Mouse (Mus musculus) myocyte (in vitro differentiated cells): ENCODE measurements around the gene Zfhx3. TPM values are rescaled to one million over a fixed set of nuclear protein-coding genes. Genes with fewer than 3 reads are reported as not detected.

Experiments
- H3K27me3 ChIP-seq: one replicate; pipeline ENCODE4 v1.6.1; 2011; ENCODE audit not compliant: control insufficient read depth, insufficient read depth, insufficient read length
- H3K36me3 ChIP-seq: one replicate; pipeline ENCODE4 v1.6.1; 2011; ENCODE audit not compliant: control insufficient read depth, insufficient read depth
- H3K4me2 ChIP-seq: one replicate; pipeline ENCODE4 v1.6.1; 2011; ENCODE audit warnings: low read depth, control low read depth
- H3K4me3 ChIP-seq: one replicate; pipeline ENCODE4 v1.5.1; 2011; ENCODE audit warnings: mild to moderate bottlenecking, control low read depth, moderate library complexity
- H3K79me2 ChIP-seq: one replicate; pipeline ENCODE4 v1.6.1; 2011; ENCODE audit not compliant: control insufficient read depth, insufficient read depth
- H3ac ChIP-seq: one replicate; pipeline ENCODE4 v1.6.1; 2011; ENCODE audit not compliant: control insufficient read depth, insufficient read length
- CEBPB ChIP-seq: IDR thresholded peaks from 2 replicates; pipeline ENCODE4 v1.6.1; 2011; ENCODE audit warnings: mild to moderate bottlenecking, moderate library complexity; ENCODE audit not compliant: poor library complexity, insufficient read depth, severe bottlenecking
- E2F4 ChIP-seq: IDR thresholded peaks from one replicate; pipeline ENCODE4 v1.6.1; 2011; ENCODE audit warnings: mild to moderate bottlenecking, control low read depth, moderate library complexity; ENCODE audit not compliant: insufficient read depth
- MAX ChIP-seq: IDR thresholded peaks from one replicate; pipeline ENCODE4 v1.6.1; 2011; ENCODE audit warnings: low read depth, mild to moderate bottlenecking, control low read depth
- MYOD1 ChIP-seq, 3 experiments: IDR thresholded peaks; one replicate each; pipeline ENCODE4 v1.6.1; 2011; ENCODE audit warnings: control low read depth in 2 of 3, low read depth in 2 of 3, mild to moderate bottlenecking in 2 of 3, moderate library complexity in 1 of 3; ENCODE audit not compliant: insufficient read length in 2 of 3, control insufficient read depth in 1 of 3
- MYOG ChIP-seq, 3 experiments: IDR thresholded peaks; one replicate each; pipeline ENCODE4 v1.6.1; 2011; ENCODE audit warnings: control low read depth in 2 of 3, low read depth in 2 of 3, mild to moderate bottlenecking in 2 of 3; ENCODE audit not compliant: insufficient read length in 2 of 3, control insufficient read depth in 1 of 3, insufficient read depth in 1 of 3
- POLR2A ChIP-seq: IDR thresholded peaks from one replicate; pipeline ENCODE4 v1.6.1; 2011; ENCODE audit warnings: low read depth, mild to moderate bottlenecking, control low read depth, moderate library complexity; ENCODE audit not compliant: insufficient read length
- POLR2AphosphoS2 ChIP-seq: IDR thresholded peaks from one replicate; pipeline ENCODE4 v1.6.1; 2011; ENCODE audit warnings: low read depth, control low read depth; ENCODE audit not compliant: insufficient read length
- REST ChIP-seq: IDR thresholded peaks from one replicate; pipeline ENCODE4 v1.6.1; 2011; ENCODE audit warnings: mild to moderate bottlenecking, control low read depth, moderate library complexity; ENCODE audit not compliant: insufficient read depth, insufficient read length
- SRF ChIP-seq: IDR thresholded peaks from one replicate; pipeline ENCODE4 v1.6.1; 2011; ENCODE audit warnings: low read depth; ENCODE audit not compliant: control insufficient read depth, insufficient read length
- TCF12 ChIP-seq: IDR thresholded peaks from one replicate; pipeline ENCODE4 v1.6.1; 2011; ENCODE audit warnings: mild to moderate bottlenecking, control low read depth; ENCODE audit not compliant: poor library complexity, insufficient read depth, severe bottlenecking
- TCF3 ChIP-seq: IDR thresholded peaks from one replicate; pipeline ENCODE4 v1.6.1; 2011; ENCODE audit warnings: low read depth, control low read depth; ENCODE audit not compliant: insufficient read length
- USF1 ChIP-seq: IDR thresholded peaks from one replicate; pipeline ENCODE4 v1.6.1; 2011; ENCODE audit warnings: low read depth, mild to moderate bottlenecking, control low read depth, moderate library complexity
- polyA plus RNA-seq: library from polyadenylated mRNA; unstranded; fragments of >200 nt; fragmentation: generic; extraction: Trizol; gene quantifications from one replicate; pipeline ENCODE4 v1.2.1, GENCODE M21; 2012; ENCODE audit warnings: missing spikeins

Zfhx3 gene
- polyA plus RNA-seq, 1 experiment, result 3.0 TPM

GRCm38 (mm10) chr8:108305368-108305767 is 362.9 kb downstream of the Zfhx3 start:
- no peak overlapping the region for H3K4me3 ChIP-seq
- no peak overlapping the region for H3ac ChIP-seq
- H3K36me3 ChIP-seq, result no peaks in the 10 kb centered on the region
- no peaks in the 10 kb centered on the region for H3K79me2 ChIP-seq
- no peak overlapping the region for H3K4me2 ChIP-seq
- TF ChIP-seq MAX, result no peak
- no peak for TF ChIP-seq MYOG (IDR thresholded peaks at IDR 0.05; ENCODE audit: control insufficient read depth in 1 of 3, insufficient read depth in 1 of 3, insufficient read length in 2 of 3, low read depth in 2 of 3)
- no peaks in the 10 kb centered on the region for H3K27me3 ChIP-seq

DNA sequence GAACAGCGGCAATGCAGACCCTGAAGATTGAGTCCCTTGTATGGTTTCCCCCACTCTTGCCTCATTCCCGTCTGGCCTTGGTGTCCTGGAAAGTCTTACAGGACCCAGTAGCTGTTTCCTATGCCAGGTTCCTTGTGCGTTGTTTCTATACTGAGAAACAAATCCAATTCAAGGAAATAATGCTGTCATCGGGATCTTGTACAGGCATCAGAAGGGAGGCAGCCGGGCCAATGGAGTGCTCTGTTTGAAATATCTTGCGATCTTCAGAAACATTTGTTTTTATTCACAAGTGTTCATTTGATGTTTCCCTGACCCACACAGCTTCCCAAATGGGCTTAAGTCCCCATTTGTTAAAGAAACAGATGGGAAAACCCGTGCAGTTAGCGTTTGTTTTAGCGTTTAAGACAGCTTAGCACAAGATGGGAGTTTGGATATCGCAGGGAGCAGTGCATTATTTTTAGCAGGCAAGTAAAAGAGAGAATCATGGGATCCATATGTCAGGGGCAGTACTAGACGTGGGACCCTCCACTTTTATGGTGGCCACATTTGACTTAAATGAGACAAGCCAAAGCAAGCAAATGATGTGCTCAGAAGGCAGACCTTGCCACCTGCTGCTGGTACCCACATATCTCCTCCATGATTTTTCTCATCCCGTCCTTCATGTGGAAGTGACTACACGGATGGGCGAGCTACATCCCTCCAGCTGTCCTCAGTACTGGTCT is 367.2 kb downstream of the Zfhx3 start:
- Histone ChIP-seq H3K27me3 (no peaks in the 10 kb centered on the region), H3K36me3 (no peaks in the 10 kb centered on the region), H3K4me2 (no peak overlapping the region), H3K4me3 (no peak overlapping the region), H3ac (no peak overlapping the region), H3K79me2 (no peaks in the 10 kb centered on the region)
- TF ChIP-seq TCF12, result no peak
- no peak for TF ChIP-seq POLR2AphosphoS2
- TF ChIP-seq POLR2A, result no peak
- TF ChIP-seq MAX, result no peak
- TF ChIP-seq TCF3, result no peak
- TF ChIP-seq MYOD1 (IDR thresholded peaks at IDR 0.05; ENCODE audit: control insufficient read depth in 1 of 3, insufficient read length in 2 of 3, low read depth in 2 of 3), result no peak
- TF ChIP-seq MYOG (IDR thresholded peaks at IDR 0.05; ENCODE audit: control insufficient read depth in 1 of 3, insufficient read depth in 1 of 3, insufficient read length in 2 of 3, low read depth in 2 of 3), result no peak
- no peak for TF ChIP-seq USF1
- TF ChIP-seq CEBPB, result no peak

- Histone ChIP-seq H3K79me2 (no peaks in the 10 kb centered on the region), H3K4me2 (no peak overlapping the region), H3ac (no peak overlapping the region), H3K36me3 (no peaks in the 10 kb centered on the region), H3K27me3 (no peaks in the 10 kb centered on the region), H3K4me3 (no peak overlapping the region)
- TF ChIP-seq CEBPB (no peak), POLR2A (no peak), POLR2AphosphoS2 (no peak), E2F4 (no peak), SRF (no peak), MYOG (IDR thresholded peaks at IDR 0.05; ENCODE audit: control insufficient read depth in 1 of 3, insufficient read depth in 1 of 3, insufficient read length in 2 of 3, low read depth in 2 of 3) (no peak), TCF12 (no peak), USF1 (no peak), MYOD1 (IDR thresholded peaks at IDR 0.05; ENCODE audit: control insufficient read depth in 1 of 3, insufficient read length in 2 of 3, low read depth in 2 of 3) (no peak)
These were observed 372.6 kb downstream of the Zfhx3 start for GRCm38 (mm10) chr8:108315046-108315445.

- Histone ChIP-seq H3K27me3 (no peaks in the 10 kb centered on the region), H3ac (no peak overlapping the region), H3K4me3 (no peak overlapping the region), H3K36me3 (no peaks in the 10 kb centered on the region), H3K4me2 (no peak overlapping the region), H3K79me2 (no peaks in the 10 kb centered on the region)
- TF ChIP-seq MYOG (IDR thresholded peaks at IDR 0.05; ENCODE audit: control insufficient read depth in 1 of 3, insufficient read depth in 1 of 3, insufficient read length in 2 of 3, low read depth in 2 of 3) (no peak), TCF3 (no peak), REST (no peak), TCF12 (no peak), SRF (no peak), POLR2A (no peak), E2F4 (no peak), USF1 (no peak), POLR2AphosphoS2 (no peak), MYOD1 (IDR thresholded peaks at IDR 0.05; ENCODE audit: control insufficient read depth in 1 of 3, insufficient read length in 2 of 3, low read depth in 2 of 3) (no peak), CEBPB (no peak), MAX (no peak)
These were observed 375.2 kb downstream of the Zfhx3 start for GRCm38 (mm10) chr8:108317532-108318093.

GRCm38 (mm10) chr8:108327711-108328110 is 385.3 kb downstream of the Zfhx3 start:
- Histone ChIP-seq H3K4me2 (no peak overlapping the region), H3ac (no peak overlapping the region), H3K79me2 (no peaks in the 10 kb centered on the region), H3K4me3 (no peak overlapping the region), H3K36me3 (no peaks in the 10 kb centered on the region), H3K27me3 (no peaks in the 10 kb centered on the region)
- TF ChIP-seq POLR2A (no peak), TCF12 (no peak), TCF3 (no peak), USF1 (no peak)

GRCm38 (mm10) chr8:108348352-108348751 is 405.9 kb downstream of the Zfhx3 start:
- Histone ChIP-seq H3K79me2 (no peaks in the 10 kb centered on the region), H3K4me2 (no peak overlapping the region), H3K27me3 (no peaks in the 10 kb centered on the region), H3K36me3 (no peaks in the 10 kb centered on the region), H3K4me3 (no peak overlapping the region), H3ac (no peak overlapping the region)
- no peak for TF ChIP-seq MAX
